Mouse (Mus musculus) c-Kit-positive CD71-negative TER-119-negative erythroid progenitor cells, embryonic 14.5 days (primary cell): ENCODE measurements around the gene Fam98b.

ENCODE experiments used
- DNase-seq: peaks from one replicate; pipeline ENCODE4 v3.0.0-alpha.2; 2013; ENCODE audit warnings: low read depth

The Fam98b gene

GRCm38 (mm10) chr2:117249255-117250000, at the start of gene Fam98b:
Gene Fam98b, plus strand, starts transcription at chr2:117249739.
- peak; percentile 90 for DNase-seq

- DNase-seq = no peak
Measured at GRCm38 (mm10) chr2:117200869-117201338, 48.6 kb upstream of the Fam98b start.

- DNase-seq = no peak
Measured at GRCm38 (mm10) chr2:117203350-117203749, 46.2 kb upstream of the Fam98b start.

DNA sequence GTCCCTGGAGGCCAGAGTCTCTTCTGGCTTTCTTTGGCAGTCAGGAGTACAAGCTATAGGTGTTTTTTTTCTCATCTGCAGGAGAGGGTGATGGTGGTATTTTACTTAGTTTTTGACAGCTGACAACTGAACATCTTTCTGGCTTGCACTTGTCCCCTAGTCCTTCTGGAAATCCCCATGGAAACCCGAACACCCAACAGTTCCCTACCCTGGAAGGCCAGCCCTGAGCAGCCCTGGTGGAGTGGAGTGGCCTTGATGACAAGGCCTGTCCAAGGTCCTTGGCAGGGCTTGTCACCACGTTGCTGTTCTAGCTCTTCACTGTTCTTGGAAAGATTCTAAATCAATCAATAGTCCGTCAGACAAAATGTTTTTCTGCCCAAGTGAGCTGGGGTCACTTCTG, 45.0 kb upstream of the Fam98b start:
- no peak for DNase-seq

DNA sequence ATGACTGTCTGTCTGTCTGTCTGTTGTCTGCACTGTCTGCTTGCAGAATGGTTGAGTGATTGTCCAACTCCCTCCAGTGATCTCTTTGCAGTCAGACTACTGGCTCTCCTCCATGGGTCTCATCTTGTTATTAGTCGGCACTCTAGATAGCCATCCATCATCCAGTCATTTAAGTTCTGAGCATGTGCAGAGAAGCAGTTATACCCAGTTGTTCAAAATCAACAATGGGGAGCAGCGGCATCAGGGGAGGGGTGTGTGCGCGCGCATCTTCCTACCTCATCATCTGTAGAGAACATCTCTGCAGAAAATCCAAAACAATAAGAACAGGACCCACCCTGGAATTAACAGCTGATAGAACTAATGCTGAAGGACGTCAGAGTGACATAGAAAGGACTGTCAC, 44.5 kb upstream of the Fam98b start:
- DNase-seq = no peak

GRCm38 (mm10) chr2:117210416-117211085, 39.0 kb upstream of the Fam98b start:
- DNase-seq = no peak

DNA sequence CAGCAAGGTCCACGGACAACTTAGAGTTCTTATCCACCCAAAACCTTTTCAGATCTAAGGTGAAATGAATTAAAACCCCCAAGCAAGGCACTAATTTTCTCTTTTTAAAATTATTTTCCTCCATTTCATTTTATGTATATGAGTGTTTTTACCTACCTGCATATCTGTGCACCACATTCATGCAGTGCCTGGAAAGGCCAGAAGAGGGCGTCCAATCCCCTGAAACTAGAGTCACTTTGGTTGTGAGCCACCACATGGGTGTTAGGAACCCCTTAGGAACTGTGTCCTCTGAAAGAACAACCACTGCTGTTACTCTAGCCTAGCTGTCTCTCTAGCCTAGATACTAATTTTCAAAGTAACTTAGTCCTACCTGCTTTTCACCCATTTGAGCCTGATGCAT, 33.4 kb upstream of the Fam98b start:
- DNase-seq = peak; percentile 10

GRCm38 (mm10) chr2:117217695-117218216, 31.8 kb upstream of the Fam98b start:
- no peak for DNase-seq

- DNase-seq = no peak
Measured at GRCm38 (mm10) chr2:117219536-117219935, 30.0 kb upstream of the Fam98b start.

GRCm38 (mm10) chr2:117222651-117223050, 26.9 kb upstream of the Fam98b start:
- no peak for DNase-seq

DNA sequence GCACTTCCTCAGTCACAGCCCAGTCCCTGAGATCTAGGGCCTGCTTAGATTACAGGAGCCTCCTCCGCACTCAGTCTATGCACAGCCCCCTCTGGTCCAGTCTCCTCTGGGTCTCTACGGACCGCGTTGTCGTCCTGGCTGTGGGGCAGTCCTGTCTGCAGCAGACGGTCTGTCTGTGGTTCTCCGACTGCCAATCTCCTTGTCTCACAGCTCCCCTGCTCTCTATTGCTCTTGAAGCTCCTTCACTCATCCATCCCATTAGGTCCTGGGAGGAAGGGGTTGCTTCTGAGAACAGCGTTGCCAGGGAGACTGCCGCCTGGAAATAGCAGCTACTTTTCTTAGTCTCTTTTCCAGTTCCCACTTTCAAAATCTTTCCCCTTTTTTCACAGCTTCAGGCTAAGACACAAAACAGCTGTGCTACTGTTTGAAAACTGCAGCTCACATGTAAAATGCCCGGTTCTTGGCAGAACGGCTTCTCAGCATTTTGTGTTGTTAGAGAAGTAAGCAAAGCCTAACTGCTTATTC, 20.9 kb upstream of the Fam98b start:
- no peak for DNase-seq

- DNase-seq = no peak
Measured at GRCm38 (mm10) chr2:117230261-117230660, 19.3 kb upstream of the Fam98b start.

DNA sequence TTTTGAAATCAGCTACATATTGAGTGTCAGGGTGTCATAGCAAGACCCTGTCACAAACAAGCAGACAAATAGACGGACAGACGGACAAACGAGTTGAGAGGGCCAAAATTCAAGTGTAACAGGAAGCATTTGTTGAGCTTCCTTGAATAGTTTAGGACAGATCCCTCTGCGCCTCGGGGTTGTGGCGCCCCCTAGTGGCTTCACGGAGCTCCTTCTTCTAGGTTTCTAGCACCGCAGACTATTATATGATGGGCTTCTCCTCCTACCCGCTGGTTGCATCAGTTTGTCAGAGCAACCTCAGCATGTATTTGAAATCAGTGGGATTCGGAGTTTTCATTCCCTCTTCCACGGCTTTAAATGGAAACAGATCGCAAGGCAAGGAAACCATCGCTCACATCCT, 18.3 kb upstream of the Fam98b start:
- DNase-seq = peak; percentile 69

DNA sequence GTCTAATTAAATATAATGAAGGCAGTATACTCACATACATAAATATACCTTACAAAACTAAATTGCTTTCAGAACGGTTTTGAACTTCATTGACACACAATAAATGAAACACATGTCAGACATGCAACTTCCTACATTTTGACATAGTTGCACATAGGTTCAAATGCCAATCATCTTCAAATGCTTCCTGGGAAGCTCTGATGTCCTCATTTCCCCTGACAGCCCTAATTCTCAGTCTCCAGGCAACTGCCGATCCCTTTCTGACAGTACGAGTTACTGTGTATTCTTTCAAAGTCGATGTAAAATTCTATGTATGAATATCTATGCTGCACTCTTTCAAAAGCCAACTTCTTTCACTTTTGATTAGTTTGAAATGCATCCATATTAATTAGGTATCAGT, 7.6 kb upstream of the Fam98b start:
- DNase-seq = no peak

DNA sequence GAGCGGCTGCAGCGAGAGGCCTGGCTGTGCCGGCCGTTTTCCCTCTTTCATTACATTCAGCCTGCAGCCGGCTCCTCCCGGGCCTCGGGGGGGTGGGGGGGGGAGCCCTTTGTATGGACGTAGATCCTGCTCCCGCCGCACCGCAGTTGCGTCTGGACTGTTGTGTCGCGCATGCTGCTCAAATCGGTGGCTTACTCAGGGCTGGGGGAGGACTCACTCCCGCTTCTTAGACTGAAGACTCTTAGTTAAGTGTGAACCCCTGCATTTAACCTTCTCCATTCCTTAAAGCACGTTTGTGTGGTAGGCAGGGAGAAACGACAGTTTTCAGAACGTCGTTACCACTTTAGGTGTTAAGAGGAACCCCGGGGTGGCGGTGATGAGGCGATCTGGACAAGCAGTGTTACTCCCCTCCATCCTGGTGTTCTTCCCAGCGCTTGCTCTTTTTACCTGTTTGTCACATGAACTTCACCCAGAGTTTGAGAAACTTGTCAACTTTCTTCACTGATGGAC, 517 bp downstream of the Fam98b start:
- DNase-seq = peak; percentile 26

DNA sequence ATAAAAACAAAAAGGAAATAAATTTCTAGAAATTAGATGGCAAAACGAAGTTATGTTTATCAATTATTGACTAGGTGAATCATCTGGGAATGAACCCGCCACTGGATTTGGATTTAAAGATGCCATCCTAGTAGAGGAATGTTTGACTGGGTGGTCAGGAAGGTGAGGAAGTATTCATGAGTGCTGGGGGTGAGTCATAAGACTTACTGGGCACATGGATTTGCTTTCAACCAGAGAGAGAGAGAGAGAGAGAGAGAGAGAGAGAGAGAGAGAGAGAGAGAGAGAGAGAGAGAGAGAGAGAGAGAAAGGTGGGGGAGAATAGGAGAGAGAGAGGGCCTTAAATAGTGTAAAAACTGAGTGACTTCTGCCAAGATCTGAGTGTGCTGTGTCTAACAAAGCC, 5.9 kb downstream of the Fam98b start:
- no peak for DNase-seq

DNA sequence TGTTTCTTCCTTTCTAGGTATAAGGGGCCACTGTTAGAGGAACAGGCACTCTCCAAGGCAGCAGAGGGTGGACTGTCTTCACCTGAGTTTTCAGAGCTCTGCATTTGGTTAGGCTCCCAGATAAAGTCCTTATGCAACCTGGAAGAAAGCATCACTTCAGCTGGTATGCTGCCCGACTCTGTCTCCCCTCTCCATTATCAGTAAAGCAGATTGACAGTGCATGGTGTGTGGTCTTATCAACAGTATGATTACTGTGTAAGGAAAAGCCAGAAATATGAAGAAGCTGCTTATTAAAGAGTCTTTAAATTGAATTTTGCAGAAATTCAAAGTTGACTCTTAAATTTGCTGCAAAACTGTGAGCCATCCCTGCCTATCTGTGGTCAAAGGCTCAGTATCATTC, 8.1 kb downstream of the Fam98b start:
- no peak for DNase-seq

GRCm38 (mm10) chr2:117262184-117262583, 12.6 kb downstream of the Fam98b start:
- no peak for DNase-seq

GRCm38 (mm10) chr2:117263786-117264408, 14.4 kb downstream of the Fam98b start:
- DNase-seq = peak; percentile 26

- no peak for DNase-seq
Measured at GRCm38 (mm10) chr2:117288291-117288690, 38.8 kb downstream of the Fam98b start.

- DNase-seq = no peak
Measured at GRCm38 (mm10) chr2:117299596-117300448, 50.3 kb downstream of the Fam98b start.
